Mouse (Mus musculus): ENCODE measurements around the gene Prdm11. TPM values are rescaled to one million over a fixed set of nuclear protein-coding genes. Genes with fewer than 3 reads are reported as not detected.

Prdm11 gene
- polyA plus RNA-seq, 1 experiment from 2014 or later: 1.8 TPM

- ATAC-seq (ENCODE audit: low FRiP score) (no peak), DNase-seq (ENCODE audit: low spot score) (peak; percentile 62)
- Histone ChIP-seq H3K9me3 (ENCODE audit: control insufficient read depth, low read length) (no peaks in the 10 kb centered on the region), H3K4me3 (replicated peaks; ENCODE audit: low read length) (no peak overlapping the region), H3K9ac (no peak overlapping the region), H3K4me2 (replicated peaks) (no peak overlapping the region), H3K27me3 (ENCODE audit: control insufficient read depth, insufficient read depth, low read length) (no peaks in the 10 kb centered on the region), H3K36me3 (replicated peaks; ENCODE audit: control insufficient read depth, insufficient read depth) (no peaks in the 10 kb centered on the region), H3K4me1 (replicated peaks; ENCODE audit: control insufficient read depth, insufficient read depth, low read length) (peaks cover 18% of the 10 kb centered on the region), H3K27ac (no peak overlapping the region)
- WGBS: 64% methylated on average over 5 of the region's 5 CpGs
Observed at GRCm38 (mm10) chr2:93018854-93019253, 27.1 kb downstream of the Prdm11 start.

DNA sequence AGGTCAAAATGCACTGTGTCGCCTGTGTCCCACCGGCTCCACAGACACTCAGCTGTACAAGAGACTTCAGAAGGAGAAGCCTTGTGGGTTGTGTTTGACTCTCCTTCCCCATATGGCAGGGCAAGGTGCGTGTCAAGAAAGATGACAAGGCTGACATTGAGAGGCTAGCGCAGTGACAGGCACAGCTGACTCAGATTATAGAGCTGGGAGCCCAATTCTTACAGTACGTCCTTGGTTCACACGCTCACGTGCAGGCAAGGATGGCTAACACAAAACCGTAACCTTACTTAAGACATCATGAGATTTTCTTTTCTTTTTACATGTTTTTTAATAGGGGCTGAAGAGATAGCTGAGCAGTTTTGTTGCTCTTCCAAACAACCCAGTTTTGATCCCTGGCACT is 28.8 kb downstream of the Prdm11 start:
- H3K27me3 ChIP-seq (ENCODE audit: control insufficient read depth, insufficient read depth, low read length): no peaks in the 10 kb centered on the region
- peaks cover 18% of the 10 kb centered on the region for H3K4me1 ChIP-seq (replicated peaks; ENCODE audit: control insufficient read depth, insufficient read depth, low read length)
- no peak for DNase-seq (ENCODE audit: low spot score)
- no peak overlapping the region for H3K9ac ChIP-seq
- no peak overlapping the region for H3K4me3 ChIP-seq (replicated peaks; ENCODE audit: low read length)
- H3K27ac ChIP-seq: no peak overlapping the region
- no peaks in the 10 kb centered on the region for H3K36me3 ChIP-seq (replicated peaks; ENCODE audit: control insufficient read depth, insufficient read depth)
- H3K9me3 ChIP-seq (ENCODE audit: control insufficient read depth, low read length): no peaks in the 10 kb centered on the region
- ATAC-seq (ENCODE audit: low FRiP score): no peak
- WGBS: 88% methylated on average over 8 of the region's 8 CpGs
- no peak overlapping the region for H3K4me2 ChIP-seq (replicated peaks)

- DNase-seq (ENCODE audit: low spot score): no peak
- H3K27ac ChIP-seq: peak overlapping the region; percentile 56; the same call in 1 of the 2 replicates
- 0 out of 2 replicates have a peak, but pooled peaks cover 3% of the 10 kb centered on the region for H3K36me3 ChIP-seq (replicated peaks; ENCODE audit: control insufficient read depth, insufficient read depth)
- peak; percentile 17; the same call in 1 of the 2 replicates for ATAC-seq (ENCODE audit: low FRiP score)
- 5% methylated on average over 23 of the region's 40 CpGs for WGBS
- peak overlapping the region; percentile 73 for H3K9ac ChIP-seq
- H3K4me2 ChIP-seq (replicated peaks): peak overlapping the region; percentile 97
- H3K9me3 ChIP-seq (ENCODE audit: control insufficient read depth, low read length): no peaks in the 10 kb centered on the region
- H3K4me1 ChIP-seq (replicated peaks; ENCODE audit: control insufficient read depth, insufficient read depth, low read length): peaks cover 18% of the 10 kb centered on the region
- no peaks in the 10 kb centered on the region for H3K27me3 ChIP-seq (ENCODE audit: control insufficient read depth, insufficient read depth, low read length)
- peak overlapping the region; percentile 58 for H3K4me3 ChIP-seq (replicated peaks; ENCODE audit: low read length)
Observed at GRCm38 (mm10) chr2:93015041-93015440, 30.9 kb downstream of the Prdm11 start.

- peak overlapping the region; percentile 58 for H3K4me3 ChIP-seq (replicated peaks; ENCODE audit: low read length)
- H3K36me3 ChIP-seq (replicated peaks; ENCODE audit: control insufficient read depth, insufficient read depth): peaks cover 4% of the 10 kb centered on the region; the same call in 1 of the 2 replicates
- H3K27me3 ChIP-seq (ENCODE audit: control insufficient read depth, insufficient read depth, low read length): no peaks in the 10 kb centered on the region
- H3K27ac ChIP-seq: peak overlapping the region; percentile 56
- H3K9me3 ChIP-seq (ENCODE audit: control insufficient read depth, low read length): no peaks in the 10 kb centered on the region
- peak overlapping the region; percentile 73 for H3K9ac ChIP-seq
- ATAC-seq (ENCODE audit: low FRiP score): peak; percentile 72; the same call in 1 of the 2 replicates
- peak overlapping the region; percentile 97 for H3K4me2 ChIP-seq (replicated peaks)
- DNase-seq (ENCODE audit: low spot score): no peak
- peaks cover 18% of the 10 kb centered on the region for H3K4me1 ChIP-seq (replicated peaks; ENCODE audit: control insufficient read depth, insufficient read depth, low read length)
- WGBS: 6% methylated on average over 42 of the region's 50 CpGs
Observed at GRCm38 (mm10) chr2:93014093-93014937, 31.7 kb downstream of the Prdm11 start.

GRCm38 (mm10) chr2:93013415-93014092 is 32.4 kb downstream of the Prdm11 start:
- H3K9ac ChIP-seq: no peak overlapping the region
- peaks cover 18% of the 10 kb centered on the region for H3K4me1 ChIP-seq (replicated peaks; ENCODE audit: control insufficient read depth, insufficient read depth, low read length)
- H3K9me3 ChIP-seq (ENCODE audit: control insufficient read depth, low read length): no peaks in the 10 kb centered on the region
- H3K36me3 ChIP-seq (replicated peaks; ENCODE audit: control insufficient read depth, insufficient read depth): peaks cover 9% of the 10 kb centered on the region
- H3K27ac ChIP-seq: no peak overlapping the region
- WGBS: 62% methylated on average over 8 of the region's 8 CpGs
- H3K4me2 ChIP-seq (replicated peaks): 0 out of 2 replicates have a peak overlapping the region, but pooled peaks have one; percentile 97
- DNase-seq (ENCODE audit: low spot score) (no peak), ATAC-seq (ENCODE audit: low FRiP score) (no peak)
- no peak overlapping the region for H3K4me3 ChIP-seq (replicated peaks; ENCODE audit: low read length)
- no peaks in the 10 kb centered on the region for H3K27me3 ChIP-seq (ENCODE audit: control insufficient read depth, insufficient read depth, low read length)

GRCm38 (mm10) chr2:93012976-93013375 is 33.0 kb downstream of the Prdm11 start:
- DNase-seq (ENCODE audit: low spot score) (no peak), ATAC-seq (ENCODE audit: low FRiP score) (no peak)
- no peak overlapping the region for H3K4me2 ChIP-seq (replicated peaks)
- no peaks in the 10 kb centered on the region for H3K27me3 ChIP-seq (ENCODE audit: control insufficient read depth, insufficient read depth, low read length)
- H3K4me1 ChIP-seq (replicated peaks; ENCODE audit: control insufficient read depth, insufficient read depth, low read length): peaks cover 18% of the 10 kb centered on the region
- no peak overlapping the region for H3K4me3 ChIP-seq (replicated peaks; ENCODE audit: low read length)
- H3K9ac ChIP-seq: no peak overlapping the region
- WGBS: 93% methylated on average over 3 of the region's 3 CpGs
- no peaks in the 10 kb centered on the region for H3K9me3 ChIP-seq (ENCODE audit: control insufficient read depth, low read length)
- H3K27ac ChIP-seq: no peak overlapping the region
- peaks cover 9% of the 10 kb centered on the region for H3K36me3 ChIP-seq (replicated peaks; ENCODE audit: control insufficient read depth, insufficient read depth)

- Histone ChIP-seq H3K27ac (no peak overlapping the region), H3K4me1 (replicated peaks; ENCODE audit: control insufficient read depth, insufficient read depth, low read length) (peaks cover 18% of the 10 kb centered on the region), H3K4me3 (replicated peaks; ENCODE audit: low read length) (no peak overlapping the region), H3K27me3 (ENCODE audit: control insufficient read depth, insufficient read depth, low read length) (no peaks in the 10 kb centered on the region), H3K9me3 (ENCODE audit: control insufficient read depth, low read length) (no peaks in the 10 kb centered on the region), H3K36me3 (replicated peaks; ENCODE audit: control insufficient read depth, insufficient read depth) (peaks cover 9% of the 10 kb centered on the region), H3K4me2 (replicated peaks) (no peak overlapping the region), H3K9ac (no peak overlapping the region)
- ATAC-seq (ENCODE audit: low FRiP score) (no peak), DNase-seq (ENCODE audit: low spot score) (no peak)
- 90% methylated on average over 9 of the region's 9 CpGs for WGBS
Observed at GRCm38 (mm10) chr2:93011933-93012332, 34.0 kb downstream of the Prdm11 start.

DNA sequence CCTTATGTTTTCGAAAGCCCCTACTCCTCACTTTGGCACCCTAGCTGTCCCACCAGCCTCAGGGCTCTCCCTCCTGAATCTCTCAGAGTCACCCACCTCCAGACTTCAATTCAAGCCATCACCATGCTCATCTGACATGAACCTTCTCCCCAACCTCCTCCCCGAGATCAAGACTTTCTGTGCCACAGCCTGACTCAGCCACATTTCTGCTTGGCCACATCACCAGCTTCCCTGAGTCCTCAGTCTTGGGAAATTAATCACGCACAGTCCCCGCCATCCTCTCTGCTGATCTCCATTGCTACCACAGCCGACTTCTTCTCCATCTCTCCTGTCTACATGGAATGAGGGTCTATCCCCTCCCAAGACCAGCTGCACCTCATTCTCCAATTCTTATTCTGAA is 34.5 kb downstream of the Prdm11 start:
- H3K4me1 ChIP-seq (replicated peaks; ENCODE audit: control insufficient read depth, insufficient read depth, low read length): peaks cover 18% of the 10 kb centered on the region
- H3K27ac ChIP-seq: no peak overlapping the region
- no peak overlapping the region for H3K4me2 ChIP-seq (replicated peaks)
- ATAC-seq (ENCODE audit: low FRiP score) (no peak), DNase-seq (ENCODE audit: low spot score) (no peak)
- peaks cover 9% of the 10 kb centered on the region for H3K36me3 ChIP-seq (replicated peaks; ENCODE audit: control insufficient read depth, insufficient read depth)
- H3K27me3 ChIP-seq (ENCODE audit: control insufficient read depth, insufficient read depth, low read length): no peaks in the 10 kb centered on the region
- H3K4me3 ChIP-seq (replicated peaks; ENCODE audit: low read length): no peak overlapping the region
- 93% methylated on average over 5 of the region's 5 CpGs for WGBS
- H3K9me3 ChIP-seq (ENCODE audit: control insufficient read depth, low read length): no peaks in the 10 kb centered on the region
- no peak overlapping the region for H3K9ac ChIP-seq

DNA sequence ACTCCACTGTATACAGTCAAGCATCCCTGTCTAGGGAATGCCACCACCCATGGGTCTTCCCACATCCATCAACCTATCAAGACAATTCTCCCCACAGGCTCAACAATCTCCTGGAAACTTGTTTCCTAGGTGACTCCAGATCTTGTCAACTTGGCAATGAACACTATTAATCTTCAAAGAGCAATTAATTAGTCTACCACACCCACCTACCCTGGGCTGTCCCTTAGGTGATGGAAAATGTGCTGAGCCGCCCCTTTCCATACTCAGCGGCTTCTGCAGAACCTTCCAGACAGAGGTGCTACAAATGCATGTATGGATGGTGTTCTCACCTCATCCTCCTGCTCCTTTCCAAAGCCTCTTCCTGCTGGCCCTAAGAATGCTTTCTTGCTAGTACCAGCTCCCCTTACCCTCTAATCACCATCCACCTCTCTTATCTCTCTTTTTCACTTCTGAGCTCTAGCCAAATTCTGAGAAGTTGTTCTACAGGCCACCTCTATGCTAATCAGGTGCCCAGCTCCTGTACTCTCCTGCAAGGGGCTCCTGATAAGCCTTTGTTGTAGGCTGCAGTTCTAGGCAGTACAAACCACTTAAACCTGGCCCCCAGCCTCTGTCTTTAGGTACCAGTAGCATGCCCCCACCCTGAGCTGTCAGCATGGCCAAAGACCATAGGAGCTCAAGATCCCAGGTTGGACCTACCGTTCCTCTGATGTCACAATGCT is 37.8 kb downstream of the Prdm11 start:
- H3K9me3 ChIP-seq (ENCODE audit: control insufficient read depth, low read length): no peaks in the 10 kb centered on the region
- 92% methylated on average over 3 of the region's 3 CpGs for WGBS
- no peak overlapping the region for H3K4me3 ChIP-seq (replicated peaks; ENCODE audit: low read length)
- ATAC-seq (ENCODE audit: low FRiP score) (no peak), DNase-seq (ENCODE audit: low spot score) (no peak)
- no peak overlapping the region for H3K9ac ChIP-seq
- H3K36me3 ChIP-seq (replicated peaks; ENCODE audit: control insufficient read depth, insufficient read depth): peaks cover 9% of the 10 kb centered on the region
- no peaks in the 10 kb centered on the region for H3K4me1 ChIP-seq (replicated peaks; ENCODE audit: control insufficient read depth, insufficient read depth, low read length)
- no peaks in the 10 kb centered on the region for H3K27me3 ChIP-seq (ENCODE audit: control insufficient read depth, insufficient read depth, low read length)
- H3K27ac ChIP-seq: no peak overlapping the region
- H3K4me2 ChIP-seq (replicated peaks): no peak overlapping the region

All from hindbrain, embryonic 14.5 days (tissue).